18 mouse cellular contexts compared by ENCODE assay signal in genomic region chr2:154313771-154314170, GRCm38 (mm10). TPM values are rescaled to one million over a fixed set of nuclear protein-coding genes. Genes with fewer than 3 reads are reported as not detected.
"Had no signal": no experiment of that assay in that cellular context is flagged by ENCODE, and none has a peak within 500 bp of the region (broad histone marks: within the 10 kb centered on the region; RNA-seq: fewer than 3 reads in every experiment).

No protein-coding gene starts in this region.

RNA-seq across cellular contexts. Expression of gene Bpifb9b, which starts 6.7 kb away (rescaled TPM):
- polyA plus RNA-seq: liver, embryonic 12.5 days; liver, embryonic 14.5 days; lung, embryonic 14.5 days; lung, embryonic 16.5 days; macrophage; midbrain, embryonic 11.5 days; midbrain, embryonic 13.5 days; midbrain, embryonic 15.5 days; myocyte; neural tube, embryonic 11.5 days; neural tube, embryonic 13.5 days; neural tube, embryonic 15.5 days; spleen, adult 2 months; stomach, embryonic 15.5 days; stomach, postnatal 0 days; testis, adult 2 months; urinary bladder, adult 2 months had no signal

RNA-seq across cellular contexts. Expression of gene Bpifb9a, which starts 56.1 kb away (rescaled TPM):
- total RNA-seq: midbrain, postnatal 0 days had no signal
- polyA plus RNA-seq: liver, embryonic 12.5 days; liver, embryonic 14.5 days; lung, embryonic 14.5 days; lung, embryonic 16.5 days; macrophage; midbrain, embryonic 11.5 days; midbrain, embryonic 13.5 days; midbrain, embryonic 15.5 days; myocyte; neural tube, embryonic 11.5 days; neural tube, embryonic 13.5 days; neural tube, embryonic 15.5 days; spleen, adult 2 months; stomach, embryonic 15.5 days; stomach, postnatal 0 days; testis, adult 2 months; urinary bladder, adult 2 months had no signal
